Mouse (Mus musculus) liver, embryonic 14.5 days (tissue): ENCODE measurements around the gene Clca2.

Experiments
- CTCF ChIP-seq: IDR thresholded peaks from 2 replicates; pipeline ENCODE4 v1.5.1; 2016; ENCODE audit warnings: antibody characterized with exemption, low read depth, control low read depth
- EP300 ChIP-seq: IDR thresholded peaks from 2 replicates; pipeline ENCODE4 v1.6.1; 2016; ENCODE audit warnings: antibody characterized with exemption, low read depth

GRCm38 (mm10) chr3:145083081-145083480, 16.2 kb downstream of the Clca2 start:
- TF ChIP-seq CTCF (no peak), EP300 (no peak)
